Mouse (Mus musculus): ENCODE measurements at regions not wholly inside any gene's neighbourhood (a gene's known extent, or its start where the extent isn't known, plus 50 kb on each side); places are given as distances from the start of the nearest gene placed in this dataset.

- DNase-seq (ENCODE audit: low spot score) = no peak
These were observed 134.3 kb downstream of the Nufip1 start for GRCm38 (mm10) chr14:76245063-76245396.

- no peak for DNase-seq (ENCODE audit: low spot score)
These were observed 137.0 kb downstream of the Nufip1 start for GRCm38 (mm10) chr14:76247664-76248063.

GRCm38 (mm10) chr14:76253850-76254249 is 143.2 kb downstream of the Nufip1 start:
- no peak for DNase-seq (ENCODE audit: low spot score)

- no peak for DNase-seq (ENCODE audit: low spot score)
These were observed 144.1 kb downstream of the Nufip1 start for GRCm38 (mm10) chr14:76254565-76255501.

GRCm38 (mm10) chr14:76255971-76256370 is 145.3 kb downstream of the Nufip1 start:
- no peak for DNase-seq (ENCODE audit: low spot score)

GRCm38 (mm10) chr14:76258626-76259025 is 147.9 kb downstream of the Nufip1 start:
- DNase-seq (ENCODE audit: low spot score) = no peak

- no peak for DNase-seq (ENCODE audit: low spot score)
These were observed 150.1 kb downstream of the Nufip1 start for GRCm38 (mm10) chr14:76260628-76261293.

- DNase-seq (ENCODE audit: low spot score) = no peak
These were observed 151.1 kb upstream of the Tsc22d1 start for GRCm38 (mm10) chr14:76263682-76264081.

- DNase-seq (ENCODE audit: low spot score) = no peak
These were observed 148.9 kb upstream of the Tsc22d1 start for GRCm38 (mm10) chr14:76265819-76266218.

GRCm38 (mm10) chr14:76266249-76266648 is 148.5 kb upstream of the Tsc22d1 start:
- DNase-seq (ENCODE audit: low spot score) = no peak

GRCm38 (mm10) chr14:76267091-76267490 is 147.7 kb upstream of the Tsc22d1 start:
- DNase-seq (ENCODE audit: low spot score) = no peak

GRCm38 (mm10) chr14:76271190-76271589 is 143.6 kb upstream of the Tsc22d1 start:
- DNase-seq (ENCODE audit: low spot score) = no peak

GRCm38 (mm10) chr14:76272840-76273239 is 141.9 kb upstream of the Tsc22d1 start:
- DNase-seq (ENCODE audit: low spot score) = no peak

- no peak for DNase-seq (ENCODE audit: low spot score)
These were observed 138.1 kb upstream of the Tsc22d1 start for GRCm38 (mm10) chr14:76276655-76277054.

- DNase-seq (ENCODE audit: low spot score) = no peak
These were observed 135.9 kb upstream of the Tsc22d1 start for GRCm38 (mm10) chr14:76278751-76279450.

- no peak for DNase-seq (ENCODE audit: low spot score)
These were observed 135.2 kb upstream of the Tsc22d1 start for GRCm38 (mm10) chr14:76279561-76279960.

GRCm38 (mm10) chr14:76281867-76282266 is 132.9 kb upstream of the Tsc22d1 start:
- no peak for DNase-seq (ENCODE audit: low spot score)

GRCm38 (mm10) chr14:76287768-76288167 is 127.0 kb upstream of the Tsc22d1 start:
- DNase-seq (ENCODE audit: low spot score) = no peak

- DNase-seq (ENCODE audit: low spot score) = no peak
These were observed 124.3 kb upstream of the Tsc22d1 start for GRCm38 (mm10) chr14:76290401-76291018.

GRCm38 (mm10) chr14:76292211-76292610 is 122.5 kb upstream of the Tsc22d1 start:
- no peak for DNase-seq (ENCODE audit: low spot score)

GRCm38 (mm10) chr14:76295411-76296169 is 119.2 kb upstream of the Tsc22d1 start:
- no peak for DNase-seq (ENCODE audit: low spot score)

All from ovary, adult 18-20 months (tissue).